Mouse (Mus musculus): ENCODE data around the gene Macrod1. TPM values are rescaled to one million over a fixed set of nuclear protein-coding genes. Genes with fewer than 3 reads are reported as not detected.
A peak's percentile ranks its signal among the peaks of the same experiment; 100 is the strongest.

Gene Macrod1
- total and polyA plus RNA-seq, 2 experiments from 2014 or later = 4.8 to 6.7 TPM

DNA sequence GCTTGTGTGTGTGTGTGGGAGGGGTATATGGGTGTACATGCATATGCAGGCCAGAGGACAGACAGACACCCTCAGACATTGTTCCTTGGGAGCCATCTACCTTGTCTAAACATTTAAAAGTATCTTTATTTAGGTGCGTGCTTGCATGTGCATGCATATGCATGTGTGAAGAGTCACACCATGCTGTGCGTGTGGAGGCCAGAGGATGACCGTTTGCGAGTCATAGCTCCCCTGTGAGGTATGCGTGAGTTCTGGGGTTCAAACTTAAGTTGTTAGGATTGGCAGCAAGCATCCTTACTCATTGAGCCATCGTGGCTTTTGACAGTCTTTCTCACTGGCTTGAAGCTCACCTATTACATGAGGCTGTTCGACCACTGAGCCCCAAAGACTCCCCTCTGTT is 21.7 kb downstream of the Macrod1 start:
- no peak for ATAC-seq
- no peak overlapping the region for H3K4me2 ChIP-seq (ENCODE audit: low read depth, low read length)
- H3K4me3 ChIP-seq (ENCODE audit: low read length) = no peak overlapping the region
- DNase-seq (ENCODE audit: low spot score) = no peak
- no peak overlapping the region for H3K27ac ChIP-seq
- peaks cover 9% of the 10 kb centered on the region for H3K4me1 ChIP-seq (ENCODE audit: insufficient read depth, low read length)
- no peaks in the 10 kb centered on the region for H3K9me3 ChIP-seq (ENCODE audit: low read length)
- no peaks in the 10 kb centered on the region for H3K27me3 ChIP-seq (ENCODE audit: insufficient read depth, low read length)
- TF ChIP-seq CTCF (IDR thresholded peaks at IDR 0.05; ENCODE audit: low read depth) = no peak
- WGBS = 87% methylated on average over 7 of the region's 7 CpGs
- H3K9ac ChIP-seq (replicated peaks; ENCODE audit: low read length) = no peak overlapping the region
- H3K36me3 ChIP-seq (ENCODE audit: insufficient read depth, low read length) = no peaks in the 10 kb centered on the region

GRCm38 (mm10) chr19:7081516-7082266 is 25.1 kb downstream of the Macrod1 start:
- H3K27me3 ChIP-seq (ENCODE audit: insufficient read depth, low read length) = no peaks in the 10 kb centered on the region
- H3K4me3 ChIP-seq (ENCODE audit: low read length) = no peak overlapping the region
- H3K9ac ChIP-seq (replicated peaks; ENCODE audit: low read length) = no peak overlapping the region
- no peak overlapping the region for H3K27ac ChIP-seq
- ATAC-seq = no peak
- no peaks in the 10 kb centered on the region for H3K36me3 ChIP-seq (ENCODE audit: insufficient read depth, low read length)
- no peak overlapping the region for H3K4me2 ChIP-seq (ENCODE audit: low read depth, low read length)
- H3K9me3 ChIP-seq (ENCODE audit: low read length) = no peaks in the 10 kb centered on the region
- DNase-seq (ENCODE audit: low spot score) = no peak
- H3K4me1 ChIP-seq (ENCODE audit: insufficient read depth, low read length) = peaks cover 16% of the 10 kb centered on the region
- no peak for TF ChIP-seq CTCF (IDR thresholded peaks at IDR 0.05; ENCODE audit: low read depth)
- WGBS = 72% methylated on average over 7 of the region's 7 CpGs

DNA sequence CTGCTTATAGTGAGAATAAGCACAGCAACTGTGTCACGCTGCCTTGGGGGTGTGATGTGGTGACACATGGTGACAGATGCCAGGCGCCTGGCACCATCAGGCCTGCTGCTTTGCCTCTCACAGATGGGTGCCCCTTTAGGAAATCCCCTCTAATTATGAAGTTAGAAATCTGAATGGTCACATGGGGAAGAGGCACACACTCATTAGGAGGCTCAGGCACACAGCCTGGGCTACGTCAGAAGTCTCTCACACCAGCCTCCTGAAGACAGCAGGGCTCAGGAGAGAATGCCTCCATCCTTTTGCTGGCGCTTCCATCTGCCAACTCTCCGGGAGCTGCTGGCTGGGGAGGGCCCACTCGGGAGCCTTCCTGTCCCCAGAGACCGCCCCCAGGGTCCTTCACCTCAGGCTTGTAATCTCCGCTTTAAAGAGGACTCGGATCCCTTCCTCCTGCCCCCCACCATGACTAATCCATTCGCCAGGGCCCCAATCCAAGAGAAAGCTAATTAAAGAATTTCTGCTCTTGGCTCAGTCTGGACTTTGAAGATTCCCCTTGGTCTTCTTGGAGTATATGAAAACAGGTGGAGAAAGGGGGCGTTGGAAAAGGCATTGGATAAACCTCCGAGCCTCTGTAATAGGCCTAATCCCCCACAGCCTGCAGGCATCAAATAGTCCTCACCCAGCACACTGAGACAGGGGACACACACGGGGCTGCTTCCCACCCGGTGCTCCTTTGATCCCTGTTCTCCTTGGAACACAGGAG is 26.6 kb downstream of the Macrod1 start:
- H3K36me3 ChIP-seq (ENCODE audit: insufficient read depth, low read length) = no peaks in the 10 kb centered on the region
- H3K9ac ChIP-seq (replicated peaks; ENCODE audit: low read length) = no peak overlapping the region
- DNase-seq (ENCODE audit: low spot score) = peak; percentile 57
- no peak overlapping the region; the same call in 1 of the 2 replicates for H3K27ac ChIP-seq
- no peak for TF ChIP-seq CTCF (IDR thresholded peaks at IDR 0.05; ENCODE audit: low read depth)
- 25% methylated on average over 14 of the region's 14 CpGs for WGBS
- no peaks in the 10 kb centered on the region for H3K9me3 ChIP-seq (ENCODE audit: low read length)
- no peak overlapping the region for H3K4me3 ChIP-seq (ENCODE audit: low read length)
- ATAC-seq = peak; percentile 33
- peaks cover 20% of the 10 kb centered on the region for H3K4me1 ChIP-seq (ENCODE audit: insufficient read depth, low read length)
- H3K4me2 ChIP-seq (ENCODE audit: low read depth, low read length) = no peak overlapping the region
- H3K27me3 ChIP-seq (ENCODE audit: insufficient read depth, low read length) = no peaks in the 10 kb centered on the region

- no peak overlapping the region for H3K27ac ChIP-seq
- H3K9me3 ChIP-seq (ENCODE audit: low read length) = no peaks in the 10 kb centered on the region
- H3K4me1 ChIP-seq (ENCODE audit: insufficient read depth, low read length) = peaks cover 33% of the 10 kb centered on the region
- no peak overlapping the region for H3K4me3 ChIP-seq (ENCODE audit: low read length)
- no peak overlapping the region for H3K4me2 ChIP-seq (ENCODE audit: low read depth, low read length)
- ATAC-seq (no peak), DNase-seq (ENCODE audit: low spot score) (peak; percentile 58)
- no peak for TF ChIP-seq CTCF (IDR thresholded peaks at IDR 0.05; ENCODE audit: low read depth)
- 29% methylated on average over 15 of the region's 15 CpGs for WGBS
- H3K27me3 ChIP-seq (ENCODE audit: insufficient read depth, low read length) = no peaks in the 10 kb centered on the region
- no peaks in the 10 kb centered on the region for H3K36me3 ChIP-seq (ENCODE audit: insufficient read depth, low read length)
- no peak overlapping the region for H3K9ac ChIP-seq (replicated peaks; ENCODE audit: low read length)
Observed at GRCm38 (mm10) chr19:7084734-7085133, 28.1 kb downstream of the Macrod1 start.

DNA sequence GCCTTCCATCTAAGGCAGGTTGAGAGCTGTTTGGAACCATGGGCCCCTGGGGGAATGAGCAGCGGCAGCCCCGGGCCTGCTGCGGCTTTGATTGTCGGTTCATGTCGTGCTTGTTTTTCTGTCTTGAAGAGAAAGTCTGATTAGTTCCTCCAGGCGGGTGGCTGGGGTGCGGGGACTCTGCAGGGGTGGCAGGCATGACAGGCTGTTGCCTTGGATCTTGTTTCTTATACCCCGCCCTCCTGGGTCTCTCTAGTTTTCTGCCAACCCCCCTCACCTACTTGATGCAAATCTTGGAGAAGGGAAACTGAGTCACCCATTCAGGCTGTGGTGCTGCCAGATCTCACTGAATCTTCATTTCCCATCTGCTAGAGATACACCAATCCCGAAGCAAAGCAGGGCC is 31.9 kb downstream of the Macrod1 start:
- Histone ChIP-seq H3K4me2 (ENCODE audit: low read depth, low read length) (no peak overlapping the region), H3K27me3 (ENCODE audit: insufficient read depth, low read length) (no peaks in the 10 kb centered on the region), H3K4me3 (ENCODE audit: low read length) (no peak overlapping the region), H3K27ac (no peak overlapping the region), H3K36me3 (ENCODE audit: insufficient read depth, low read length) (no peaks in the 10 kb centered on the region), H3K9me3 (ENCODE audit: low read length) (no peaks in the 10 kb centered on the region), H3K4me1 (ENCODE audit: insufficient read depth, low read length) (peaks cover 55% of the 10 kb centered on the region), H3K9ac (replicated peaks; ENCODE audit: low read length) (no peak overlapping the region)
- WGBS = 14% methylated on average over 9 of the region's 9 CpGs
- ATAC-seq (no peak), DNase-seq (ENCODE audit: low spot score) (no peak)
- no peak for TF ChIP-seq CTCF (IDR thresholded peaks at IDR 0.05; ENCODE audit: low read depth)

DNA sequence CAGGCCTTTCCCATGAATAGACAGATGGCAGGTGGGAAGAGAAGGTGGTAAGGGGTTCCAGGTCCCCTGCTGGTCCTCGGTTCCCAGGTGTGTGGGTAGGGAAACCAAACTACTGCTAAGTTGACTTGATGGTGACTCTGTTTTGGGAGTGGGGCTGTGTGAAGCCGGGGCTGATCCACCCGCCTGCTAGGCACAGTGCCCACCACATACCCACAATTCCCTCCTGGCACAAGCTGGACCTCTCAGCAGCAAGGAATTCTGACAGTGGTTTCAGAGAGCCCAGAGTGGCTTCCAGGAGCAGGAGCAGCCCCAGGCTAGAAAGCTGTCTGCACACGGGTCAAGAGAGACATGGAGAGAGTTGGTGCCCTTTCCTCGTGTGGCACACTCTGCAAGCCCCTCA is 32.4 kb downstream of the Macrod1 start:
- 44% methylated on average over 5 of the region's 5 CpGs for WGBS
- TF ChIP-seq CTCF (IDR thresholded peaks at IDR 0.05; ENCODE audit: low read depth) = no peak
- peaks cover 52% of the 10 kb centered on the region for H3K4me1 ChIP-seq (ENCODE audit: insufficient read depth, low read length)
- no peaks in the 10 kb centered on the region for H3K9me3 ChIP-seq (ENCODE audit: low read length)
- no peaks in the 10 kb centered on the region for H3K36me3 ChIP-seq (ENCODE audit: insufficient read depth, low read length)
- no peak overlapping the region for H3K9ac ChIP-seq (replicated peaks; ENCODE audit: low read length)
- ATAC-seq (no peak), DNase-seq (ENCODE audit: low spot score) (no peak)
- H3K4me3 ChIP-seq (ENCODE audit: low read length) = no peak overlapping the region
- H3K27me3 ChIP-seq (ENCODE audit: insufficient read depth, low read length) = no peaks in the 10 kb centered on the region
- H3K4me2 ChIP-seq (ENCODE audit: low read depth, low read length) = no peak overlapping the region
- no peak overlapping the region for H3K27ac ChIP-seq

DNA sequence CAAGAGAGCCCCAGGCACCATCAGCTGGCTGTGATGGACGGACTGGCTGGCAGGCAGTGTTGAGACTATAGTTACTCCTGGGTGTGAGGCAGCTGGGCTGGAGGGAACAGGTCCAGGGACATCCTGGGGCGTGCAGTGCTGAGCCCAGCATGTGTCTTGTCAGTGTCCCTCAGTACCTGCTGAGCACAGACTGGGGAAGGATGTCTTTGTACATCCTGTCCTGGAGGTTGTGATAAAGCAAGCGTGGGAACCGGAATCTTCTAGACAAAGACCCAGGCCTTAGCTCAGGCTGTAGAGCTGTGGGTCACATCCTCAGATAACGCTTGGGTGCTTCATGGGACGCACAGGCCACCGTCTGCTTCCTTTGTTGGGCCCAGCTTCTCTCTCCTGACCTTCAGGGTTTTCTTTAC is 33.2 kb downstream of the Macrod1 start:
- 0 out of 2 replicates have a peak overlapping the region, but pooled peaks have one; percentile 42 for H3K27ac ChIP-seq

More for the DNA sequence above, 33.2 kb downstream of the Macrod1 start:
- WGBS = 38% methylated on average over 7 of the region's 7 CpGs
- Histone ChIP-seq H3K4me2 (ENCODE audit: low read depth, low read length) (no peak overlapping the region), H3K9me3 (ENCODE audit: low read length) (no peaks in the 10 kb centered on the region), H3K4me3 (ENCODE audit: low read length) (no peak overlapping the region), H3K36me3 (ENCODE audit: insufficient read depth, low read length) (no peaks in the 10 kb centered on the region), H3K9ac (replicated peaks; ENCODE audit: low read length) (no peak overlapping the region), H3K4me1 (ENCODE audit: insufficient read depth, low read length) (peaks cover 51% of the 10 kb centered on the region), H3K27me3 (ENCODE audit: insufficient read depth, low read length) (no peaks in the 10 kb centered on the region)
- no peak for TF ChIP-seq CTCF (IDR thresholded peaks at IDR 0.05; ENCODE audit: low read depth)
- no peak for DNase-seq (ENCODE audit: low spot score)
- no peak for ATAC-seq
